8 mouse cellular contexts compared by ENCODE assay signal in genomic region chr13:45572768-45573167, GRCm38 (mm10).
DNase-seq lines count a peak whose midpoint lies in the region; ATAC-seq and TF ChIP-seq lines count a peak whose summit lies in the region.
"Had no signal": no experiment of that assay in that cellular context is flagged by ENCODE, and none has a peak within 500 bp of the region (broad histone marks: within the 10 kb centered on the region; RNA-seq: fewer than 3 reads in every experiment).

No protein-coding gene starts in this region.

- TF ChIP-seq POLR2A in small intestine, adult 2 months (IDR thresholded peaks at IDR 0.05; ENCODE audit: low read depth, low read length) = no peak

- no peaks in the 10 kb centered on the region for H3K27me3 ChIP-seq in hindbrain, postnatal 0 days (ENCODE audit: insufficient read depth, low read length)
- no peaks in the 10 kb centered on the region for H3K27me3 ChIP-seq in lung, postnatal 0 days (replicated peaks; ENCODE audit: insufficient read depth, low read length)
- H3K27me3 ChIP-seq in small intestine, adult 2 months (ENCODE audit: control insufficient read depth, insufficient read depth, low read length) = no peaks in the 10 kb centered on the region
- H3K27me3 ChIP-seq: heart, embryonic 13.5 days had no signal

- H3K4me3 ChIP-seq in left cerebral cortex, adult 2 months = no peak overlapping the region
- no peak overlapping the region for H3K4me3 ChIP-seq in hindbrain, postnatal 0 days (ENCODE audit: low read length)
- H3K4me3 ChIP-seq in lung, postnatal 0 days (ENCODE audit: low read depth, low read length) = no peak overlapping the region
- no peak overlapping the region for H3K4me3 ChIP-seq in small intestine, adult 2 months (ENCODE audit: low read depth, low read length)

- peak; percentile 94 for TF ChIP-seq CTCF in left cerebral cortex, adult 2 months (IDR thresholded peaks at IDR 0.05)
- TF ChIP-seq CTCF in hindbrain, postnatal 0 days (IDR thresholded peaks at IDR 0.05; ENCODE audit: low read depth) = peak; percentile 82
- peak; percentile 83 for TF ChIP-seq CTCF in lung, postnatal 0 days (IDR thresholded peaks at IDR 0.05)
- peak; percentile 72; the same call in 1 of the 2 replicates for TF ChIP-seq CTCF in small intestine, adult 2 months (IDR thresholded peaks at IDR 0.05; ENCODE audit: extremely low read depth, insufficient read length, insufficient replicate concordance, low read depth, low read length)

- H3K9me3 ChIP-seq in hindbrain, postnatal 0 days (ENCODE audit: low read length) = no peaks in the 10 kb centered on the region
- no peaks in the 10 kb centered on the region for H3K9me3 ChIP-seq in lung, postnatal 0 days (ENCODE audit: low read length)
- H3K9me3 ChIP-seq: heart, embryonic 13.5 days had no signal

- no peak overlapping the region for H3K27ac ChIP-seq in left cerebral cortex, adult 2 months
- H3K27ac ChIP-seq in hindbrain, postnatal 0 days = no peak overlapping the region
- H3K27ac ChIP-seq in lung, postnatal 0 days (ENCODE audit: low read length) = no peak overlapping the region
- H3K27ac ChIP-seq in small intestine, adult 2 months (ENCODE audit: insufficient read depth, low read depth, low read length) = no peak overlapping the region

- DNase-seq in left cerebral cortex, adult 2 months (ENCODE audit: extremely low spot score in 1 of 2, low spot score in 2 of 2) = peak; percentile 59 to 74
- no peak for DNase-seq in left cerebral cortex, adult 8-10 months (ENCODE audit: low spot score in 2 of 2)
- peak; percentile 21 for DNase-seq in T-cell, adult 2 months (ENCODE audit: low spot score)
- DNase-seq in cerebellum, postnatal 36 days = peak; percentile 62 to 71
- peak; percentile 87 for DNase-seq in hindbrain, postnatal 0 days (ENCODE audit: low spot score)
- DNase-seq in lung, postnatal 0 days (ENCODE audit: low spot score) = peak; percentile 77

- no peak for ATAC-seq in hindbrain, postnatal 0 days
- no peak for ATAC-seq in lung, postnatal 0 days

- no peak overlapping the region for H3K9ac ChIP-seq in hindbrain, postnatal 0 days (replicated peaks; ENCODE audit: low read length)
- no peak overlapping the region for H3K9ac ChIP-seq in lung, postnatal 0 days (replicated peaks; ENCODE audit: low read depth)

- H3K4me2 ChIP-seq in hindbrain, postnatal 0 days (ENCODE audit: low read depth, low read length) = no peak overlapping the region
- H3K4me2 ChIP-seq in lung, postnatal 0 days (replicated peaks; ENCODE audit: low read depth, low read length) = no peak overlapping the region

- peaks cover 2% of the 10 kb centered on the region; the same call in 1 of the 2 replicates for H3K4me1 ChIP-seq in hindbrain, postnatal 0 days (ENCODE audit: insufficient read depth, low read length)
- peaks cover 6% of the 10 kb centered on the region; the same call in 1 of the 2 replicates for H3K4me1 ChIP-seq in lung, postnatal 0 days (ENCODE audit: insufficient read depth, low read depth, low read length)
- no peaks in the 10 kb centered on the region for H3K4me1 ChIP-seq in small intestine, adult 2 months (ENCODE audit: control insufficient read depth, insufficient read depth, insufficient read length, low read length)

- no peak for TF ChIP-seq EP300 in lung, postnatal 0 days (IDR thresholded peaks at IDR 0.05)

- WGBS in hindbrain, postnatal 0 days = 27% methylated on average over 4 of the region's 4 CpGs
- WGBS in lung, postnatal 0 days = 12% methylated on average over 4 of the region's 4 CpGs
- 20% methylated on average over 4 of the region's 4 CpGs for WGBS in small intestine, adult 2 months

- intact Hi-C loops in left cerebral cortex, adult 2 months (cut with DNase I) = loop anchor here (2.0 kb wide), 1 partner anchor 64 kb away; no protein-coding TSS in a partner anchor

- H3K36me3 ChIP-seq in hindbrain, postnatal 0 days (ENCODE audit: insufficient read depth, low read length) = no peaks in the 10 kb centered on the region
- H3K36me3 ChIP-seq in lung, postnatal 0 days (ENCODE audit: insufficient read depth, low read length) = 0 out of 2 replicates have a peak, but pooled peaks cover under 1% of the 10 kb centered on the region
- 0 out of 2 replicates have a peak, but pooled peaks cover 1% of the 10 kb centered on the region for H3K36me3 ChIP-seq in small intestine, adult 2 months (ENCODE audit: control insufficient read depth, insufficient read depth, low read length)

Comparison
In these comparisons a context has a peak if more than half of its experiments do, and no peak if none do; other contexts are left out.
1. DNase-seq: peak in left cerebral cortex, adult 2 months (2 of 2), T-cell, adult 2 months (single experiment), cerebellum, postnatal 36 days (2 of 2), hindbrain, postnatal 0 days (single experiment) and lung, postnatal 0 days (single experiment); none in left cerebral cortex, adult 8-10 months (0 of 2).
2. Peak in every context shown above with its lines, with median percentiles within 50 percentile points of each other: CTCF ChIP-seq.